23 mouse cellular contexts compared by ENCODE assay signal in the genomic region with DNA sequence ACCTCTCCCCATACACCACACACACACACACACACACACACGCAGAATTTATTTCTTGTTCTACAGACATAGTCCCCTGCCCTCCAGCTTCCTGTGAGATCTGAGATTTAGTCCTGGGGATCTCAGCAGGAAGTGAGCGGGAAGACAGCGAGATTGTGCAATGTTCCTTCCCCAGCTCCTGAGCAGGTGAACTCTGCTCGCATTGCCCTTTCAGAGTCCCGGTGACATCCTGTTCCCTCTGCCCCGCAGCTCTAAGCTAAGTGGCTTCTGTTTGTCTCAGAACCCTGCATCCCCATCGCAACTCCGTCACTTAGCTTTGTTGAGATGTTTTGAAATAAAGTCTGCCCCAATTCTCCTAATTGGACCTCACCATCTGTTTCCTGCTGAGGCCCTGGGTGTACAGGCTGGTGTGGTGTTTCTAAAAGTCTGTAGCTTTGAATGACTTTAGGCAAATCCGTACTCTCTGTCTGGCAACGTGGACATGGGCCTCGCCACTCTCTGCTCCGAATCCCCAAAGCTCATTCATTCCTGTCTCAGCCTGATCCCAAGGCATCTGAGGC. TPM values are rescaled to one million over a fixed set of nuclear protein-coding genes. Genes with fewer than 3 reads are reported as not detected.
DNase-seq lines count a peak whose midpoint lies in the region; ATAC-seq and TF ChIP-seq lines count a peak whose summit lies in the region.
"Had no signal": no experiment of that assay in that cellular context is flagged by ENCODE, and none has a peak within 500 bp of the region (broad histone marks: within the 10 kb centered on the region; RNA-seq: fewer than 3 reads in every experiment).

No protein-coding gene starts in this region.

- peak; percentile 52 for DNase-seq in 416B (ENCODE audit: low read depth)
- peak; percentile 21 for DNase-seq in stomach, postnatal 0 days (ENCODE audit: low spot score)
- DNase-seq in kidney, adult 2 months = no peak
- DNase-seq: adrenal gland, postnatal 10 days; cerebellum, adult 18-20 months; cerebellum, adult 9-11 months; cerebellum, postnatal 36 days; heart, adult 2 months; heart, postnatal 14 days had no signal

- H3K36me3 ChIP-seq in intestine, embryonic 15.5 days = no peaks in the 10 kb centered on the region
- H3K36me3 ChIP-seq in stomach, postnatal 0 days (ENCODE audit: control insufficient read depth, insufficient read depth, low read length) = no peaks in the 10 kb centered on the region
- no peaks in the 10 kb centered on the region for H3K36me3 ChIP-seq in kidney, embryonic 16.5 days (ENCODE audit: insufficient read depth, low read length)
- no peaks in the 10 kb centered on the region for H3K36me3 ChIP-seq in kidney, adult 2 months (ENCODE audit: control insufficient read depth, insufficient read depth, low read length)
- H3K36me3 ChIP-seq: embryonic facial prominence, embryonic 10.5 days; forebrain, embryonic 10.5 days; G1E; heart, embryonic 15.5 days; hindbrain, embryonic 12.5 days had no signal

- no peak overlapping the region for H3K9ac ChIP-seq in intestine, embryonic 15.5 days
- H3K9ac ChIP-seq in stomach, postnatal 0 days (ENCODE audit: low read length) = no peak overlapping the region
- no peak overlapping the region for H3K9ac ChIP-seq in kidney, embryonic 16.5 days (replicated peaks; ENCODE audit: low read length)
- H3K9ac ChIP-seq: heart, embryonic 15.5 days; hindbrain, embryonic 12.5 days had no signal

- TF ChIP-seq EP300 in stomach, postnatal 0 days (optimal IDR thresholded peaks at IDR 0.05) = no peak

- WGBS in intestine, embryonic 15.5 days = 68% methylated on average over 12 of the region's 12 CpGs
- 64% methylated on average over 12 of the region's 12 CpGs for WGBS in stomach, postnatal 0 days
- WGBS in kidney, embryonic 16.5 days = 73% methylated on average over 12 of the region's 12 CpGs
- WGBS in kidney, adult 2 months = 61% methylated on average over 12 of the region's 12 CpGs

- no peak for TF ChIP-seq POLR2A in kidney, adult 2 months (IDR thresholded peaks at IDR 0.05; ENCODE audit: low read depth, low read length)

- TF ChIP-seq CTCF in stomach, postnatal 0 days (IDR thresholded peaks at IDR 0.05; ENCODE audit: low read depth) = no peak
- TF ChIP-seq CTCF in kidney, adult 2 months (conservative IDR thresholded peaks at IDR 0.05; ENCODE audit: insufficient read depth, insufficient read length, low read depth, low read length) = no peak

- H3K4me1 ChIP-seq in brown adipose tissue, adult 24 weeks (ENCODE audit: control insufficient read depth, insufficient read depth, insufficient read length, low read length) = peaks cover 14% of the 10 kb centered on the region
- no peaks in the 10 kb centered on the region; the same call in 1 of the 2 replicates for H3K4me1 ChIP-seq in intestine, embryonic 15.5 days (replicated peaks)
- H3K4me1 ChIP-seq in stomach, postnatal 0 days (replicated peaks; ENCODE audit: control insufficient read depth, insufficient read depth) = no peaks in the 10 kb centered on the region; the same call in 1 of the 2 replicates
- H3K4me1 ChIP-seq in kidney, embryonic 16.5 days (ENCODE audit: insufficient read depth, low read length) = no peaks in the 10 kb centered on the region
- no peaks in the 10 kb centered on the region for H3K4me1 ChIP-seq in kidney, adult 2 months (ENCODE audit: control insufficient read depth, insufficient read depth, low read length)
- H3K4me1 ChIP-seq: hindbrain, embryonic 12.5 days had no signal

- H3K9me3 ChIP-seq in intestine, embryonic 15.5 days = no peaks in the 10 kb centered on the region
- H3K9me3 ChIP-seq in stomach, postnatal 0 days (ENCODE audit: control insufficient read depth, low read length) = no peaks in the 10 kb centered on the region
- H3K9me3 ChIP-seq in kidney, embryonic 16.5 days (ENCODE audit: low read length) = no peaks in the 10 kb centered on the region
- H3K9me3 ChIP-seq: embryonic facial prominence, embryonic 10.5 days; forebrain, embryonic 10.5 days; G1E; heart, embryonic 15.5 days; hindbrain, embryonic 12.5 days had no signal

- no peak overlapping the region for H3K4me3 ChIP-seq in brown adipose tissue, adult 24 weeks (ENCODE audit: insufficient read depth, low read depth, low read length)
- no peak overlapping the region for H3K4me3 ChIP-seq in intestine, embryonic 15.5 days (replicated peaks)
- H3K4me3 ChIP-seq in stomach, postnatal 0 days (ENCODE audit: low read depth, low read length) = no peak overlapping the region
- H3K4me3 ChIP-seq in kidney, embryonic 16.5 days (ENCODE audit: low read length) = no peak overlapping the region
- no peak overlapping the region for H3K4me3 ChIP-seq in kidney, adult 2 months (ENCODE audit: insufficient read depth, low read depth, low read length)
- H3K4me3 ChIP-seq: embryonic facial prominence, embryonic 10.5 days; forebrain, embryonic 10.5 days; heart, adult 2 months; heart, embryonic 15.5 days; hindbrain, embryonic 12.5 days had no signal

- peak; percentile 75 for ATAC-seq in intestine, embryonic 15.5 days
- ATAC-seq in stomach, postnatal 0 days (ENCODE audit: low FRiP score, low TSS enrichment) = peak; percentile 45; the same call in 1 of the 2 replicates
- no peak for ATAC-seq in cerebellum, adult (ENCODE audit: insufficient number of reproducible peaks, low FRiP score, low TSS enrichment)
- no peak for ATAC-seq in kidney, embryonic 16.5 days (ENCODE audit: low FRiP score, low TSS enrichment)
- ATAC-seq: CD4-positive, CD25-positive, alpha-beta regulatory T cell, adult 4 months; forebrain, embryonic 14.5 days; hindbrain, postnatal 0 days had no signal

- peaks cover 8% of the 10 kb centered on the region for H3K27me3 ChIP-seq in intestine, embryonic 15.5 days (replicated peaks)
- no peaks in the 10 kb centered on the region for H3K27me3 ChIP-seq in stomach, postnatal 0 days (ENCODE audit: control insufficient read depth, insufficient read depth, low read length)
- H3K27me3 ChIP-seq in kidney, embryonic 16.5 days (ENCODE audit: insufficient read depth, low read length) = peaks cover 11% of the 10 kb centered on the region
- H3K27me3 ChIP-seq in kidney, adult 2 months (replicated peaks; ENCODE audit: control insufficient read depth, insufficient read depth, low read length) = no peaks in the 10 kb centered on the region

- H3K27ac ChIP-seq in brown adipose tissue, adult 24 weeks (replicated peaks; ENCODE audit: low read depth, low read length) = peak overlapping the region; percentile 53
- H3K27ac ChIP-seq in intestine, embryonic 15.5 days = no peak overlapping the region
- H3K27ac ChIP-seq in stomach, postnatal 0 days (replicated peaks) = no peak overlapping the region
- no peak overlapping the region for H3K27ac ChIP-seq in kidney, embryonic 16.5 days (ENCODE audit: low read length)
- no peak overlapping the region for H3K27ac ChIP-seq in kidney, adult 2 months (ENCODE audit: insufficient read depth, low read depth, low read length)
- H3K27ac ChIP-seq: embryonic facial prominence, embryonic 10.5 days; forebrain, embryonic 10.5 days; heart, adult 2 months; heart, embryonic 15.5 days; hindbrain, embryonic 12.5 days; hindbrain, postnatal 0 days had no signal

- no peak overlapping the region for H3K4me2 ChIP-seq in intestine, embryonic 15.5 days (replicated peaks)
- H3K4me2 ChIP-seq in stomach, postnatal 0 days (replicated peaks; ENCODE audit: low read depth) = no peak overlapping the region
- no peak overlapping the region for H3K4me2 ChIP-seq in kidney, embryonic 16.5 days (replicated peaks; ENCODE audit: low read depth, low read length)
- H3K4me2 ChIP-seq: heart, embryonic 11.5 days; heart, embryonic 15.5 days; hindbrain, embryonic 12.5 days had no signal

RNA-seq across cellular contexts. Expression of gene Hcrtr1, which starts 17.7 kb away (rescaled TPM):
- polyA plus RNA-seq in brown adipose tissue, adult 24 weeks (2012; ENCODE audit: insufficient read depth, insufficient read length, missing spikeins) = not detected in 2 replicates
- 0.24 and 0.37 TPM in 2 replicates for polyA plus RNA-seq in intestine, embryonic 15.5 days (2015; fragmentation: Nextera tagmentation; extraction: Ambion mirVana)
- 0.39 and 0.73 TPM in 2 replicates for polyA plus RNA-seq in stomach, postnatal 0 days (2015; fragmentation: Nextera tagmentation; extraction: Ambion mirVana)
- polyA plus RNA-seq in kidney, embryonic 16.5 days (2015; fragmentation: Nextera tagmentation; extraction: Ambion mirVana) = 0.19 and 0.31 TPM in 2 replicates
- 0.54 and 0.56 TPM in 2 replicates for polyA plus RNA-seq in kidney, adult 2 months (2012; rRNA removed)
- polyA plus RNA-seq: CD4-positive, CD25-positive, alpha-beta regulatory T cell, adult 4 months; G1E; heart, embryonic 15.5 days; intestine, embryonic 14.5 days had no signal

RNA-seq across cellular contexts. Expression of gene Tinagl1, which starts 18.0 kb away (rescaled TPM):
- 30.1 and 32.4 TPM in 2 replicates for polyA plus RNA-seq in brown adipose tissue, adult 24 weeks (2012; ENCODE audit: insufficient read depth, insufficient read length, missing spikeins)
- 65.6 and 72.9 TPM in 2 replicates for polyA plus RNA-seq in intestine, embryonic 15.5 days (2015; fragmentation: Nextera tagmentation; extraction: Ambion mirVana)
- polyA plus RNA-seq in stomach, postnatal 0 days (2015; fragmentation: Nextera tagmentation; extraction: Ambion mirVana) = 123 and 131 TPM in 2 replicates
- polyA plus RNA-seq in kidney, embryonic 16.5 days (2015; fragmentation: Nextera tagmentation; extraction: Ambion mirVana) = 71.2 and 93.4 TPM in 2 replicates
- polyA plus RNA-seq in kidney, adult 2 months (2012; rRNA removed) = 118 and 133 TPM in 2 replicates
- polyA plus RNA-seq: CD4-positive, CD25-positive, alpha-beta regulatory T cell, adult 4 months had no signal

RNA-seq across cellular contexts. Expression of gene Pef1, which starts 54.5 kb away (rescaled TPM):
- polyA plus RNA-seq in brown adipose tissue, adult 24 weeks (2012; ENCODE audit: insufficient read depth, insufficient read length, missing spikeins) = 67.7 and 71.2 TPM in 2 replicates
- polyA plus RNA-seq in intestine, embryonic 15.5 days (2015; fragmentation: Nextera tagmentation; extraction: Ambion mirVana) = 67.0 and 76.6 TPM in 2 replicates
- 63.7 and 64.7 TPM in 2 replicates for polyA plus RNA-seq in stomach, postnatal 0 days (2015; fragmentation: Nextera tagmentation; extraction: Ambion mirVana)
- 85.5 and 90.9 TPM in 2 replicates for polyA plus RNA-seq in kidney, embryonic 16.5 days (2015; fragmentation: Nextera tagmentation; extraction: Ambion mirVana)
- polyA plus RNA-seq in kidney, adult 2 months (2012; rRNA removed) = 129 and 139 TPM in 2 replicates

Comparison
In these comparisons a context has a peak if more than half of its experiments do, and no peak if none do; other contexts are left out.
1. ATAC-seq: peak in intestine, embryonic 15.5 days (single experiment) and stomach, postnatal 0 days (single experiment); none in cerebellum, adult (single experiment) and kidney, embryonic 16.5 days (single experiment).